Mouse (Mus musculus): ENCODE data around the gene Dnajb12.

DNA sequence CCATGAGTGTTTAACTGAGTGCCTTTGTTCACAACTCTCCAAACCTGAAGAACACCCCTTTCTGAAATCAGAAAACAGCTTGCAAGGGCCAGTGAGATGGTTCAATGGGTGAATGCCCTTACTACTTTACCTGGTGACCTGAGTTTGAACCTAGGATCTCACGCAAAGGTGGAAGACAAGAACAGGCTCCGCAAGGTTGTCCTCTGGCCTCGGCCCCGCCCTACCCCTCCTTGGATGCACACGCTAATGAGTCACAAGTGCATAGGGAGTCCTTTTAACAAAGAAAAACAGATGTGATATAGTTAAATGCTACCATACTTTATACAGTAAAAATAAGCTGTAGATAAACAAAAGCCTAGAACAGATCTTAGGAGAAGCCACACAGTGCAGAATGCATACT lies 41.9 kb upstream of the Dnajb12 start:
- no peak for TF ChIP-seq CTCF (conservative IDR thresholded peaks at IDR 0.05; ENCODE audit: low read length)
- no peak for TF ChIP-seq NANOG (IDR thresholded peaks at IDR 0.05; ENCODE audit: borderline replicate concordance, low read length)
